Mouse (Mus musculus) left cerebral cortex, adult 11 months (tissue): ENCODE results near the gene Cd72.

Experiments used
- DNase-seq: peaks from one replicate; pipeline ENCODE4 v3.0.0; 2022; ENCODE audit warnings: low spot score

The Cd72 gene

GRCm38 (mm10) chr4:43401486-43401885, 52.9 kb downstream of the Cd72 start:
- no peak for DNase-seq

- no peak for DNase-seq
Observed at GRCm38 (mm10) chr4:43400976-43401375, 53.5 kb downstream of the Cd72 start.

GRCm38 (mm10) chr4:43399391-43400131, 54.9 kb downstream of the Cd72 start:
- DNase-seq = no peak

GRCm38 (mm10) chr4:43398829-43399331, 55.5 kb downstream of the Cd72 start:
- DNase-seq = no peak

GRCm38 (mm10) chr4:43398014-43398413, 56.4 kb downstream of the Cd72 start:
- DNase-seq = no peak
